Mouse (Mus musculus) heart, postnatal 0 days (tissue): ENCODE measurements at regions not wholly inside any gene's neighbourhood (a gene's known extent, or its start where the extent isn't known, plus 50 kb on each side); places are given as distances from the start of the nearest gene placed in this dataset.

Experiments used
- ATAC-seq: fragments of 200-750 bp; cut with Nextera tagmentation; 2 replicates; pipeline ENCODE4 v1.8.0; 2017; ENCODE audit warnings: low read depth, moderate number of reproducible peaks, moderate library complexity; ENCODE audit not compliant: insufficient read depth
- DNase-seq: peaks from one replicate; pipeline ENCODE4 v3.0.0-alpha.2; 2016; ENCODE audit warnings: low spot score
- H3K27ac ChIP-seq: fragments of 300-500 bp; sonication (generic); 2 replicates; pipeline ENCODE4 v1.5.1; 2014; ENCODE audit warnings: low read depth, mild to moderate bottlenecking
- H3K27me3 ChIP-seq: fragments of 300-500 bp; sonication (generic); 2 replicates; pipeline ENCODE4 v1.6.1; 2014; ENCODE audit warnings: low read length, mixed read lengths; ENCODE audit not compliant: control insufficient read depth, insufficient read depth
- H3K36me3 ChIP-seq: fragments of 300-500 bp; sonication (generic); replicated peaks from 2 replicates; pipeline ENCODE4 v1.6.1; 2014; ENCODE audit warnings: low read length, mixed read lengths; ENCODE audit not compliant: control insufficient read depth, insufficient read depth
- H3K4me1 ChIP-seq: fragments of 300-500 bp; sonication (generic); 2 replicates; pipeline ENCODE4 v1.6.1; 2014; ENCODE audit warnings: antibody characterized with exemption; ENCODE audit not compliant: control insufficient read depth, insufficient read depth
- H3K4me2 ChIP-seq: fragments of 300-500 bp; sonication (generic); 2 replicates; pipeline ENCODE4 v1.6.1; 2014; ENCODE audit warnings: low read depth, mild to moderate bottlenecking, low read length, moderate library complexity
- H3K4me3 ChIP-seq: fragments of 300-500 bp; sonication (generic); 2 replicates; pipeline ENCODE4 v1.5.1; 2014; ENCODE audit warnings: low read depth, low read length
- H3K9ac ChIP-seq: fragments of 300-500 bp; sonication (generic); replicated peaks from 2 replicates; pipeline ENCODE4 v1.6.1; 2014; ENCODE audit warnings: low read depth, low read length, mixed read lengths
- H3K9me3 ChIP-seq: fragments of 300-500 bp; sonication (generic); replicated peaks from 2 replicates; pipeline ENCODE4 v1.6.1; 2016; ENCODE audit warnings: low read length; ENCODE audit not compliant: control insufficient read depth
- CTCF ChIP-seq: IDR thresholded peaks from 2 replicates; pipeline ENCODE4 v1.5.1; 2016; ENCODE audit warnings: antibody characterized with exemption, control low read depth, low read depth
- EP300 ChIP-seq: IDR thresholded peaks from 2 replicates; pipeline ENCODE4 v1.6.1; 2016; ENCODE audit warnings: antibody characterized with exemption, low read depth
- WGBS: fragments of 180-500 bp; shearing (Covaris S2); extraction: QIAGEN DNeasy Blood & Tissue Kit; methylation state at CpG from one replicate; pipeline ENCODE4 v1.1.7; 2014; 5-methylcytosine and 5-hydroxymethylcytosine counted together

- DNase-seq (no peak), ATAC-seq (no peak)
- Histone ChIP-seq H3K4me2 (no peak overlapping the region), H3K4me3 (no peak overlapping the region), H3K36me3 (no peaks in the 10 kb centered on the region), H3K27me3 (no peaks in the 10 kb centered on the region), H3K27ac (no peak overlapping the region), H3K4me1 (no peaks in the 10 kb centered on the region), H3K9me3 (no peaks in the 10 kb centered on the region), H3K9ac (no peak overlapping the region)
- WGBS = 56% methylated on average over 9 of the region's 9 CpGs
- no peak for TF ChIP-seq EP300
- TF ChIP-seq CTCF = no peak
Observed at GRCm38 (mm10) chr1:71801283-71802066, 148.5 kb upstream of the Fn1 start.

- no peak for ATAC-seq
- H3K4me3 ChIP-seq = no peak overlapping the region
- TF ChIP-seq EP300 = no peak
- no peak for TF ChIP-seq CTCF
- no peak overlapping the region for H3K27ac ChIP-seq
- no peaks in the 10 kb centered on the region for H3K27me3 ChIP-seq
- DNase-seq = no peak
- H3K9me3 ChIP-seq = no peaks in the 10 kb centered on the region
- H3K36me3 ChIP-seq = no peaks in the 10 kb centered on the region
- no peak overlapping the region for H3K4me2 ChIP-seq
- H3K4me1 ChIP-seq = no peaks in the 10 kb centered on the region
- WGBS = 38% methylated on average over 2 of the region's 2 CpGs
- no peak overlapping the region for H3K9ac ChIP-seq
Observed at GRCm38 (mm10) chr1:71800581-71800980, 147.6 kb upstream of the Fn1 start.

GRCm38 (mm10) chr1:71798636-71799035, 145.6 kb upstream of the Fn1 start:
- Histone ChIP-seq H3K27me3 (no peaks in the 10 kb centered on the region), H3K36me3 (no peaks in the 10 kb centered on the region), H3K9me3 (no peaks in the 10 kb centered on the region), H3K4me2 (no peak overlapping the region), H3K9ac (no peak overlapping the region), H3K4me1 (no peaks in the 10 kb centered on the region), H3K27ac (no peak overlapping the region), H3K4me3 (no peak overlapping the region)
- WGBS = 70% methylated on average over 9 of the region's 9 CpGs
- TF ChIP-seq CTCF = no peak
- no peak for TF ChIP-seq EP300
- no peak for ATAC-seq
- no peak for DNase-seq

GRCm38 (mm10) chr1:71788408-71788807, 135.4 kb upstream of the Fn1 start:
- Histone ChIP-seq H3K36me3 (no peaks in the 10 kb centered on the region), H3K9me3 (no peaks in the 10 kb centered on the region), H3K27me3 (no peaks in the 10 kb centered on the region), H3K4me1 (no peaks in the 10 kb centered on the region), H3K27ac (no peak overlapping the region), H3K4me2 (no peak overlapping the region), H3K9ac (no peak overlapping the region), H3K4me3 (no peak overlapping the region)
- no peak for ATAC-seq
- WGBS = 61% methylated on average over 1 of the region's 1 CpGs
- no peak for TF ChIP-seq EP300
- TF ChIP-seq CTCF = no peak
- no peak for DNase-seq

- DNase-seq (no peak), ATAC-seq (no peak)
- no peak overlapping the region for H3K9ac ChIP-seq
- TF ChIP-seq CTCF (no peak), EP300 (no peak)
- no peak overlapping the region for H3K27ac ChIP-seq
- no peaks in the 10 kb centered on the region for H3K27me3 ChIP-seq
- 79% methylated on average over 2 of the region's 2 CpGs for WGBS
- H3K36me3 ChIP-seq = no peaks in the 10 kb centered on the region
- no peaks in the 10 kb centered on the region for H3K9me3 ChIP-seq
- no peak overlapping the region for H3K4me3 ChIP-seq
- H3K4me1 ChIP-seq = no peaks in the 10 kb centered on the region
- no peak overlapping the region for H3K4me2 ChIP-seq
Observed at GRCm38 (mm10) chr1:71784880-71785279, 131.9 kb upstream of the Fn1 start.

- H3K9ac ChIP-seq = no peak overlapping the region
- ATAC-seq (no peak), DNase-seq (no peak)
- H3K27ac ChIP-seq = no peak overlapping the region
- WGBS = 85% methylated on average over 8 of the region's 8 CpGs
- no peaks in the 10 kb centered on the region for H3K9me3 ChIP-seq
- no peaks in the 10 kb centered on the region for H3K4me1 ChIP-seq
- H3K4me2 ChIP-seq = no peak overlapping the region
- no peaks in the 10 kb centered on the region for H3K36me3 ChIP-seq
- H3K27me3 ChIP-seq = no peaks in the 10 kb centered on the region
- TF ChIP-seq CTCF = no peak
- no peak for TF ChIP-seq EP300
- no peak overlapping the region for H3K4me3 ChIP-seq
Observed at GRCm38 (mm10) chr1:71778292-71778691, 125.3 kb upstream of the Fn1 start.
